Mouse (Mus musculus) stomach, postnatal 0 days (tissue): ENCODE measurements around the gene Nppa. TPM values are rescaled to one million over a fixed set of nuclear protein-coding genes. Genes with fewer than 3 reads are reported as not detected.

ENCODE experiments used
- ATAC-seq: fragments of 200-750 bp; cut with Nextera tagmentation; 2 replicates; pipeline ENCODE4 v1.8.0; 2017; ENCODE audit not compliant: low FRiP score, low TSS enrichment
- DNase-seq: peaks from one replicate; pipeline ENCODE4 v3.0.0-alpha.2; 2016; ENCODE audit warnings: low spot score
- H3K27ac ChIP-seq: fragments of 300-500 bp; sonication (generic); replicated peaks from 2 replicates; pipeline ENCODE4 v1.5.1; 2014; ENCODE audit warnings: mild to moderate bottlenecking, control low read depth
- H3K27me3 ChIP-seq: fragments of 300-500 bp; sonication (generic); 2 replicates; pipeline ENCODE4 v1.6.1; 2014; ENCODE audit warnings: low read length; ENCODE audit not compliant: control insufficient read depth, insufficient read depth
- H3K36me3 ChIP-seq: fragments of 300-500 bp; sonication (generic); 2 replicates; pipeline ENCODE4 v1.6.1; 2014; ENCODE audit warnings: low read length, mixed read lengths; ENCODE audit not compliant: control insufficient read depth, insufficient read depth
- H3K4me1 ChIP-seq: fragments of 300-500 bp; sonication (generic); replicated peaks from 2 replicates; pipeline ENCODE4 v1.6.1; 2014; ENCODE audit warnings: antibody characterized with exemption; ENCODE audit not compliant: control insufficient read depth, insufficient read depth
- H3K4me2 ChIP-seq: fragments of 300-500 bp; sonication (generic); replicated peaks from 2 replicates; pipeline ENCODE4 v1.6.1; 2014; ENCODE audit warnings: low read depth, mild to moderate bottlenecking, control low read depth, moderate library complexity
- H3K4me3 ChIP-seq: fragments of 300-500 bp; sonication (generic); 2 replicates; pipeline ENCODE4 v1.5.1; 2014; ENCODE audit warnings: low read depth, low read length, control low read depth
- H3K9ac ChIP-seq: fragments of 300-500 bp; sonication (generic); 2 replicates; pipeline ENCODE4 v1.6.1; 2014; ENCODE audit warnings: mild to moderate bottlenecking, low read length, control low read depth, mixed read lengths
- H3K9me3 ChIP-seq: fragments of 300-500 bp; sonication (generic); 2 replicates; pipeline ENCODE4 v1.6.1; 2016; ENCODE audit warnings: low read length; ENCODE audit not compliant: control insufficient read depth
- CTCF ChIP-seq: IDR thresholded peaks from 2 replicates; pipeline ENCODE4 v1.5.1; 2016; ENCODE audit warnings: antibody characterized with exemption, low read depth, mild to moderate bottlenecking, moderate library complexity
- EP300 ChIP-seq: optimal IDR thresholded peaks from 2 replicates; pipeline ENCODE3; 2016; ENCODE audit warnings: antibody characterized with exemption
- WGBS: fragments of 180-500 bp; shearing (Covaris S2); extraction: QIAGEN DNeasy Blood & Tissue Kit; methylation state at CpG from one replicate; pipeline ENCODE4 v1.1.7; 2014; 5-methylcytosine and 5-hydroxymethylcytosine counted together
- polyA plus RNA-seq: library from polyadenylated mRNA; unstranded; fragments of >200 nt; fragmentation: Nextera tagmentation; extraction: Ambion mirVana; gene quantifications from 2 replicates; pipeline ENCODE4 v1.2.1, GENCODE M21; 2015

Nppa gene
- polyA plus RNA-seq, 1 experiment from 2014 or later, result 0.74 TPM

DNA sequence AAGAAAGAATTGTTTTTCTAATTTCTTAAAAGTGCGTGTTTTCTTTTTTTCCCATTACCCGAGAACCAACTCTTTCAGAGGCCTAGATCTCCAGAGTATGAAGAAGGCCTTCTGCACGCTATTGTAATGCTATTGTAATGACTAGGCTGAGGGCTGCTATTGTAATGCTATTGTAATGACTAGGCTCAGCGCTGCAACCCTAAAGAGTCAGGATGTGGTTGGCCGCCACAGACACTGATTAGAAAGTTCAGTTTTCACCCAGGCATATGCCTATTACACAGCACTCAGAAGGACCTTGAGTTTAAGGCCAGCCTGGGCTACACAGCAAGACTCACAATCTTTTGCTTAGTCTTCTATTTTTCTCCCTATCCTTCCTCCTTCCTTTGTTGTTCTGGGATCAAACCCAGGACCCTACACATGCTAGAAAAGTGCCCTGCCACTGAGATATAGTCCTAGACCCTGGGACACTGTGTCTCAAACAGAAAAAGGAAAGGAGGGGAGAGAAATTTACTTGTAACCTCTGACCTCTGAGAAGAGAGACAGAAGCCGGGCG, 33.4 kb downstream of the Nppa start:
- H3K27me3 ChIP-seq, result no peaks in the 10 kb centered on the region
- H3K9me3 ChIP-seq, result no peaks in the 10 kb centered on the region
- no peaks in the 10 kb centered on the region; the same call in 1 of the 2 replicates for H3K36me3 ChIP-seq
- H3K9ac ChIP-seq, result no peak overlapping the region
- DNase-seq (no peak), ATAC-seq (no peak)
- H3K4me2 ChIP-seq, result no peak overlapping the region
- H3K27ac ChIP-seq, result no peak overlapping the region
- H3K4me1 ChIP-seq, result no peaks in the 10 kb centered on the region; the same call in 1 of the 2 replicates
- H3K4me3 ChIP-seq, result no peak overlapping the region
- TF ChIP-seq CTCF (no peak), EP300 (no peak)
- 83% methylated on average over 7 of the region's 7 CpGs for WGBS

DNA sequence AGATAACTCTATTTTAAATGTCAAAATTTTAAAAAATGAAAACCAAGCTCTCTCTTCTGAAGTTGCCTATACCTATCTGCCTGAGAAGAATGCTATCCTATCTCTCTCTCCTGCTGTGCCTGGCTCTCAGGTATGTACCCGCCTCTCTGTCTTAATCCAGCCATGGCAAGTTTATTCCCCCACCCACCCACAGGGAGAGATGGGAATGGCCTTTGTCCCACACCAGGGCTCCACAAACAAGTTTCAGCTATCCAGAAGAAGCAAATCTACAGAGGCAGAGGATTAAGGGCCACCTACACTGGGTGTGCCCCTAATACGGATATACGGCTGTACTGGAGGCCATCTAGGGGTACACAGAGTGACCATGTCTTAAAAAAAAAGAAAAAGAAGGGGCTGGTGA, 34.9 kb downstream of the Nppa start:
- WGBS, result 73% methylated on average over 3 of the region's 3 CpGs
- no peak for ATAC-seq
- Histone ChIP-seq H3K36me3 (no peaks in the 10 kb centered on the region), H3K27me3 (no peaks in the 10 kb centered on the region), H3K4me3 (no peak overlapping the region), H3K27ac (no peak overlapping the region), H3K9ac (no peak overlapping the region), H3K9me3 (no peaks in the 10 kb centered on the region), H3K4me1 (peaks cover 3% of the 10 kb centered on the region), H3K4me2 (no peak overlapping the region)
- TF ChIP-seq CTCF (no peak), EP300 (no peak)
- no peak for DNase-seq

DNA sequence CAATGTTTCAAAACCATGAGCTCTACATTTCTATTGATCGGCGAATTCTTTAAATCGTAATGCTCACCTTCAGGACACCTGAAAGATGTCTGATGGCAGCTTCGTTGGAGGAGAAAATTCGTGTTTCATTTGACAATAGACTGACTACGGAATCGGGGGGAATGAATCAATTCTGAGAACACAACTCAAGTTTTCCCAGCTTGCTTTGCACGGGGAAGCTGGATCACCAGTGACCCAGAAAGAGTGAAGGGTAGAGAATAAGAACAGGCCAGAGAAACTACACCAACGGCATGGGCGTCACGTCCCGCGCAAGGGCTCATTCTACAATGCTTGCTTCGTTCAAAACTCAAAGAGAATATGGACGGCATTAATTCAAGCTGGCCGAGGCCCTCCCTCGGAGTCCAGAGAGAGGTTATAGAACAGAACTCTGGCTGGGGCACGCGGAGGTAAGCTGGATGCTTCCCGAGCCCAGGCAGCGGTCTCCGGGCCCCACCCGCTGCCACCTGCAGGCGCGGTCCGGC, 37.6 kb downstream of the Nppa start:
- 6% methylated on average over 25 of the region's 26 CpGs for WGBS
- ATAC-seq, result no peak

DNA sequence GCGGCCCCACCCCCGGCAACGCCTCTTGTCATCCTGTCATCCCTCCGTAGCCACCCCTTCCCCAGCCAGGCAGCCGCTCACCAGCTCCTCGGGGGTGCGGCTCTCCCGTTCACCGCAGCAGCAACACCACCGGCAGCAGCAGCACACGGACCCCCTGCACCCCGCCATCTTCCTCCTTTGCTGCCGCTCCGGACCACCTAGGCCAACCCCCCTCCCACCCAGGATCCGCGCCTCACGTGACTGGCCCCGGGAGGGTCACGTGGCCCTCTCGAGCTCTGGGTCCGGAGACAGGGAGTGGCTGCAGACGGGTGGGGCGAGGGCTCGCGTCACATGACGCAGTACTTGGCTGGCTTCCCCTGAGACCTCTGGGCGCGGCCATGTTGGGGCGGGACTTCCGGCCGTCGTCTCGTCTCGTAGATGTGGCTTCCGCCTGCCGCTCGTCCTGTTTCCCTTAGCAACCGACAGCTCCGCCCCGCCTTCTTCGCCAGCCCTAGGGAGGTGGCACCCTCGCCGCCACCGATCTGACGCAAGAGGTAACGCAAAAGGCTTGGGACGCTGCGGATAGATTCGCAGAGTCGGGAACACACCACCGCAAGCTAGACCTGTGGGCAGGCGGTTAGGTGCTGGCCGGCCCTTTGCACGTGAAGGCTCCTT, 38.2 kb downstream of the Nppa start, which contains the start of the genes Clcn6 and Mthfr:
Gene Clcn6, minus strand, starts transcription at position 222 of the 654 bp plus-strand sequence.
Gene Mthfr, plus strand, starts transcription at position 478 of the 654 bp plus-strand sequence.
- DNase-seq, result peak; percentile 99
- Histone ChIP-seq H3K9me3 (no peaks in the 10 kb centered on the region), H3K9ac (peak within 1 kb of the TSS; percentile 76), H3K27me3 (no peaks in the 10 kb centered on the region), H3K27ac (peak within 1 kb of the TSS; percentile 85), H3K4me3 (peak within 1 kb of the TSS; percentile 76), H3K4me2 (peak within 1 kb of the TSS; percentile 95), H3K4me1 (peaks cover 7% of the 10 kb centered on the region), H3K36me3 (peaks cover 3% of the 10 kb centered on the region; the same call in 1 of the 2 replicates)
- TF ChIP-seq CTCF (no peak; the same call in 1 of the 2 replicates), EP300 (no peak)
- under 1% methylated on average over 52 of the region's 54 CpGs for WGBS
- ATAC-seq, result peak; percentile 96

More for the DNA sequence above, 37.6 kb downstream of the Nppa start:
- H3K9me3 ChIP-seq, result no peaks in the 10 kb centered on the region
- no peaks in the 10 kb centered on the region for H3K27me3 ChIP-seq
- peaks cover 7% of the 10 kb centered on the region for H3K4me1 ChIP-seq
- peak overlapping the region; percentile 81 for H3K4me2 ChIP-seq
- TF ChIP-seq EP300 (no peak), CTCF (no peak)
- H3K9ac ChIP-seq, result peak overlapping the region; percentile 76
- peak overlapping the region; percentile 78 for H3K27ac ChIP-seq
- H3K36me3 ChIP-seq, result peaks cover 3% of the 10 kb centered on the region; the same call in 1 of the 2 replicates
- H3K4me3 ChIP-seq, result peak overlapping the region; percentile 76
- DNase-seq, result no peak

DNA sequence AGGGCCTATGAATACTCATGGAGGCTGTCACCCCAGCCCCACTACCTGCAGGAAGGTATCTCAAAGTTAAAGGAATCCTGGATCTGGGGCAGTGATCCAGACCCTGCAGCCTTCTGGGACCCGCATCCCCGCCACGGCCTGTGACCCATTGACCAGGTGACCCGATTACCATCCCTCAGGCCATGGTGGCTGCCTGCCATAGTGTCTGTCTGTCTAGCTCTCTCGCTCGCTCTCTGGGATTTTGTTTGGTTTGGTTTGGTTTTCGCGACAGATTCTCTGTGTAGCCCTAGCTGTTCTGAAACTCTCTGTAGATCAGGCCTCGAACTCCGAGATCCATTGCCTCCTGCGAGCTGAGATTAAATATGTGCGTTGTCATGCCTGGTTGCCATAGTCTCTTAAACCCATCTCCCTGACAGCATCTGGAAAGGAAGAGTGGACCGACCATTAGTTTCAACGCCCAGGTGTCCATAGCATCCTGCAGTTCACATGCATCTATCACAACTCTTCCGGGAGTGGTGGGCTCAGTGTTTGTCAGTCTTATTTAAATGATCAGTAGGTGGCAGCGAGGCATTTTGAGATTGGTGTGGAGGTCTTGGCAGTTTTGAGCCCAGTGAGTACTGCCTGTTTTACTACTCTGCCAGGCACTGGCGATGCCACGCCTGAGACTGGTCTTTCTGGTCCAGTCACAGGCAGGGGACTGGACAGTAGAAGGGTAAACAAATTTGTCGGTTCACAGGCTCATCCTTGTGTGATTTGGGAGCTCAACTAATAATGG, 38.9 kb downstream of the Nppa start:
- H3K27ac ChIP-seq, result peak overlapping the region; percentile 85
- peaks cover 3% of the 10 kb centered on the region; the same call in 1 of the 2 replicates for H3K36me3 ChIP-seq
- peak overlapping the region; percentile 95 for H3K4me2 ChIP-seq
- WGBS, result 14% methylated on average over 19 of the region's 19 CpGs
- DNase-seq (peak; percentile 37), ATAC-seq (no peak; the same call in 1 of the 2 replicates)
- TF ChIP-seq EP300, result no peak
- TF ChIP-seq CTCF, result peak; percentile 6; the same call in 1 of the 2 replicates
- H3K27me3 ChIP-seq, result no peaks in the 10 kb centered on the region
- peak overlapping the region; percentile 76 for H3K4me3 ChIP-seq
- no peaks in the 10 kb centered on the region for H3K9me3 ChIP-seq
- peaks cover 7% of the 10 kb centered on the region for H3K4me1 ChIP-seq
- H3K9ac ChIP-seq, result peak overlapping the region; percentile 75
